Mouse (Mus musculus) C2C12 (cell line): ENCODE results near the gene Mesp2.

Experiments used
- CTCF ChIP-seq: IDR thresholded peaks from one replicate; pipeline ENCODE4 v1.5.1; 2011; ENCODE audit not compliant: control insufficient read depth, insufficient read depth, insufficient read length
- MYOD1 ChIP-seq: IDR thresholded peaks from one replicate; pipeline ENCODE4 v1.6.1; 2011; ENCODE audit warnings: low read depth; ENCODE audit not compliant: control insufficient read depth, insufficient read length
- USF1 ChIP-seq: IDR thresholded peaks from one replicate; pipeline ENCODE4 v1.6.1; 2011; ENCODE audit warnings: low read depth, mild to moderate bottlenecking, control low read depth, moderate library complexity

DNA sequence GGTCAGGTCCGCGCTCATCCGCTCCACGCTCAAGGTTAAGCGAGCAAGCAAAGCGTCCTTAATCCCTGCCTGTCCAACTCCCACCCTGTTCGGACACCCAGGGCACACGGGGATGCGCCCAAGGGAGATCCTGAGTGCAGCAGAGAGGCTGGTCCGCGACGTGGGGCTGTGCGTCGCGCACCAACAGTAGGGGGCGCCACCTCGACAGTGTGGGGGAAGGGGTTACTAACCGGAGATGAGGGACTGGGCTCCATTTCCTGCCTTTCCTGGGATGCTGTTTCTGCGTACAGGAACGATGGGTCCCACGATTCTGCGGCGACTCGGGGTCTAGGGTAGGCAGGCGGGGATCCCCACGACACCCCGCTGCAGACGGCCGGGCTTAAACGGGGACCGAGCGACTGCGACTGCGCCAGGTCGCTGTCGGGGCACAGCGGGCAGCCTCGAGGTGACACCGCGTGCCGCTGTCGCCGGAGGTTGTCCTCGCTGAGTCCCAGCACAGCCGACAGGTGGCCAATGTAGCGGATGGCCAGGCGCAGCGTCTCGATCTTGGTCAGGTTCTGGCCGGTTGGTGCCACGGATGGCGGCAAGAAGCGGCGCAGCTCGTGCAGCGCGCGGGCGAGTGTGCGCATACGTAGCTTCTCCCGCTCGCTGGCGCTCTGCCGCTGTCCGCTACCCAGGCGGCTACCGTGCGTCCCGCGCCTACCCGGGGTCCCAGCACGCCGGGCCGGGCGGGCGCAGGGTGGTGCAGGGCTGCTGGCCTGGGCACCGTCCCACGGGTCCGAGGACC is 17.7 kb upstream of the Mesp2 start:
- TF ChIP-seq CTCF, result peak; percentile 69
- TF ChIP-seq MYOD1, result no peak
- no peak for TF ChIP-seq USF1
